Mouse (Mus musculus) right cerebral cortex, adult 18-20 months (tissue): ENCODE measurements at regions not wholly inside any gene's neighbourhood (a gene's known extent, or its start where the extent isn't known, plus 50 kb on each side); places are given as distances from the start of the nearest gene placed in this dataset.

ENCODE experiments used
- DNase-seq: peaks from one replicate; pipeline ENCODE4 v3.0.0; 2022; ENCODE audit warnings: mixed read lengths

GRCm38 (mm10) chr16:5455352-5455965, 199.7 kb upstream of the Eef2kmt start:
- no peak for DNase-seq

- DNase-seq = no peak
Measured at GRCm38 (mm10) chr16:5454243-5454642, 198.5 kb upstream of the Eef2kmt start.

GRCm38 (mm10) chr16:5452971-5453370, 197.2 kb upstream of the Eef2kmt start:
- no peak for DNase-seq

GRCm38 (mm10) chr16:5445776-5446175, 190.0 kb upstream of the Eef2kmt start:
- DNase-seq = no peak

- no peak for DNase-seq
Measured at GRCm38 (mm10) chr16:5444785-5445184, 189.0 kb upstream of the Eef2kmt start.

- DNase-seq = no peak
Measured at GRCm38 (mm10) chr16:5439717-5440116, 183.9 kb upstream of the Eef2kmt start.

- DNase-seq = no peak
Measured at GRCm38 (mm10) chr16:5438405-5438804, 182.6 kb upstream of the Eef2kmt start.

- DNase-seq = no peak
Measured at GRCm38 (mm10) chr16:5431689-5432088, 175.9 kb upstream of the Eef2kmt start.

- DNase-seq = peak; percentile 49
Measured at GRCm38 (mm10) chr16:5431111-5431510, 175.3 kb upstream of the Eef2kmt start.

- no peak for DNase-seq
Measured at GRCm38 (mm10) chr16:5429466-5429865, 173.7 kb upstream of the Eef2kmt start.

- no peak for DNase-seq
Measured at GRCm38 (mm10) chr16:5425908-5426307, 170.1 kb upstream of the Eef2kmt start.

- DNase-seq = no peak
Measured at GRCm38 (mm10) chr16:5422041-5422440, 166.3 kb upstream of the Eef2kmt start.

- DNase-seq = no peak
Measured at GRCm38 (mm10) chr16:5421591-5421990, 165.8 kb upstream of the Eef2kmt start.

GRCm38 (mm10) chr16:5419467-5419866, 163.7 kb upstream of the Eef2kmt start:
- DNase-seq = peak; percentile 20

GRCm38 (mm10) chr16:5418462-5419197, 162.8 kb upstream of the Eef2kmt start:
- DNase-seq = no peak

GRCm38 (mm10) chr16:5415310-5415709, 159.5 kb upstream of the Eef2kmt start:
- DNase-seq = no peak

GRCm38 (mm10) chr16:5411819-5412385, 156.1 kb upstream of the Eef2kmt start:
- DNase-seq = no peak

- peak; percentile 63 for DNase-seq
Measured at GRCm38 (mm10) chr16:5406711-5407110, 150.9 kb upstream of the Eef2kmt start.

GRCm38 (mm10) chr16:5393336-5393735, 137.6 kb upstream of the Eef2kmt start:
- DNase-seq = no peak

- peak; percentile 44 for DNase-seq
Measured at GRCm38 (mm10) chr16:5382930-5383329, 127.1 kb upstream of the Eef2kmt start.

GRCm38 (mm10) chr16:5382228-5382884, 126.6 kb upstream of the Eef2kmt start:
- peak; percentile 5 for DNase-seq

- DNase-seq = no peak
Measured at GRCm38 (mm10) chr16:5380626-5381025, 124.8 kb upstream of the Eef2kmt start.

GRCm38 (mm10) chr16:5377001-5377400, 121.2 kb upstream of the Eef2kmt start:
- DNase-seq = no peak
